Mouse (Mus musculus): Measurements from ENCODE around the gene Pmel. TPM values are rescaled to one million over a fixed set of nuclear protein-coding genes. Genes with fewer than 3 reads are reported as not detected.
"Not testable (repeated sequence)": the region's sequence is repeated elsewhere in the genome, so short reads cannot be mapped to it uniquely, and the experiment has no call there.

The Pmel gene
- polyA plus RNA-seq, 1 experiment from 2014 or later, result 0.49 TPM

DNA sequence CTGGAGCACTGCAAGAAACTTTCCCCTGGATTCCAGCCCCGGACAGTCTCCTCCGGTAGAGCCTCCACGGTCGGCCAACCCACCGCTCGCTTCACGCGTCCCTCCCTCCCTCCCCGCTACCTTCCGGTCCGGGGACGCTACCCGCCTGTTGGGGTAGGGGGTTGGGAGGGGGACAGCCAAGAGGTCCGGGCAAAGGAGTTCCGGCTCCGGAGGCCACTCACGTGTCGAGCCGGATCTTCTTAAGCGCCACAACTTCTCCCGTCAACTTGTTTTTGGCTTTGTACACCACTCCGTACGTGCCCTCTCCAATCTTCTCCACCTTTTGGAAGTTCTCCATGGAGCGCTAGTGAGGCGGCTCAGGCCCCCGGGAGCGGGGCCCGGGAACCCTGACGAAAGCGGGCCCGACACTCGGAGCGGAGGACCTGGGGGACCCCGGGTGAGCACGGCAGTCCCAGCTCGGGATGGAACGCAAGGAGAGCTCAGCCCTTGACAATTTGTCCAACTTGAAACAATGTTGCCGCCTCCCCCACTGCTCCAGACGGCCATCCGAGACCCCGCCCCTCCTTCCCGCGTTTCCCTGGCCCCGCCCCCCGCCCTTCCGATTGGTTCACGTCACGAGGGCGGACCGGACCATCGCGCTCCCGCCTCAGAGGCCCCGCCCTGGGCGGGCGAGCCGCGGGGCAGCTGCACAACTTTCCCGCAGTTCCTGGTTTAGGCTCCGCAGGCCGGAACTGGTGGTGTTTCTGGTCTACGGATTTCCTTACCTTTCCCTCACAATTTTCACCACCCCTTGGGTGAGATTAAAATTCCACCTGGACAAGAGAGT is 709 bp downstream of the Pmel start, which contains the start of gene Cdk2:
TSS of gene Cdk2 (minus strand) at position 541 of the 826 bp plus-strand sequence.
- H3K9ac ChIP-seq (replicated peaks), result peak within 1 kb of the TSS; percentile 57
- peak within 1 kb of the TSS; percentile 83 for H3K27ac ChIP-seq (replicated peaks)
- H3K27me3 ChIP-seq (replicated peaks), result no peaks in the 10 kb centered on the region
- no peaks in the 10 kb centered on the region for H3K9me3 ChIP-seq (replicated peaks)
- H3K4me2 ChIP-seq, result peak within 1 kb of the TSS; percentile 96
- under 1% methylated on average over 62 of the region's 62 CpGs for WGBS
- no peaks in the 10 kb centered on the region for H3K36me3 ChIP-seq
- ATAC-seq (ENCODE audit: low FRiP score), result peak; percentile 94
- peaks cover 20% of the 10 kb centered on the region for H3K4me1 ChIP-seq
- peak within 1 kb of the TSS; percentile 75 for H3K4me3 ChIP-seq (replicated peaks)

- peak; percentile 29; the same call in 1 of the 2 replicates for ATAC-seq (ENCODE audit: low FRiP score)
- 9% methylated on average over 11 of the region's 11 CpGs for WGBS
These were observed 1.3 kb downstream of the Pmel start for GRCm38 (mm10) chr10:128705317-128705693.

DNA sequence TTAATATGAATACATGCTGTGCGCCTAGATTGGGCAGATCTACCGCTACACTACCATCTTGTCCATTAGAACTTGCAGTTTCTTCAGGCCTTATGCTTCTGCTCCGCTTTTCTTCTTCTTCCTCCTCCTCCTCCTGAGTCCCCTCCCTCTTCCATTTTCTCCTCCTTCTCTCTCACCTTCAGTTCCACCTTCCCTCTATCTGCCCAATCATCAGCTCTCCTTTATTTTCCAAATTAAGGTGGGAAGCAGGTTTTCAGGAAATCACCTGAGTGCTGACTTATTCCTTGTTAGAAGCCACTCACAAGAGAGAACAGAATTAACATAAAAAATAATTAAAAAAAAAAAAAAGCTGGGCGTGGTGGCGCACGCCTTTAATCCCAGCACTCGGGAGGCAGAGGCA is 7.3 kb downstream of the Pmel start:
- not testable (repeated sequence) for H3K27me3 ChIP-seq (replicated peaks); ATAC-seq (ENCODE audit: low FRiP score); H3K4me1 ChIP-seq; H3K4me3 ChIP-seq (replicated peaks); H3K9me3 ChIP-seq (replicated peaks); H3K9ac ChIP-seq (replicated peaks); H3K27ac ChIP-seq (replicated peaks); H3K4me2 ChIP-seq; H3K36me3 ChIP-seq
- 96% methylated on average over 7 of the region's 7 CpGs for WGBS

More at GRCm38 (mm10) chr10:128705317-128705693, 1.3 kb downstream of the Pmel start:
- H3K36me3 ChIP-seq, result no peaks in the 10 kb centered on the region
- no peaks in the 10 kb centered on the region for H3K27me3 ChIP-seq (replicated peaks)
- H3K4me3 ChIP-seq (replicated peaks), result peak overlapping the region; percentile 75
- no peak overlapping the region for H3K27ac ChIP-seq (replicated peaks)
- peaks cover 20% of the 10 kb centered on the region for H3K4me1 ChIP-seq
- H3K9ac ChIP-seq (replicated peaks), result no peak overlapping the region; the same call in 1 of the 2 replicates
- H3K9me3 ChIP-seq (replicated peaks), result no peaks in the 10 kb centered on the region
- H3K4me2 ChIP-seq, result peak overlapping the region; percentile 96

- 90% methylated on average over 19 of the region's 19 CpGs for WGBS
- Histone ChIP-seq H3K4me2 (no peak overlapping the region), H3K9ac (replicated peaks) (no peak overlapping the region), H3K36me3 (no peaks in the 10 kb centered on the region), H3K4me1 (no peaks in the 10 kb centered on the region), H3K4me3 (replicated peaks) (no peak overlapping the region), H3K27ac (replicated peaks) (no peak overlapping the region), H3K9me3 (replicated peaks) (no peaks in the 10 kb centered on the region), H3K27me3 (replicated peaks) (no peaks in the 10 kb centered on the region)
- no peak for ATAC-seq (ENCODE audit: low FRiP score)
These were observed 11.9 kb downstream of the Pmel start for GRCm38 (mm10) chr10:128715559-128716537.

GRCm38 (mm10) chr10:128725466-128725865 is 21.5 kb downstream of the Pmel start:
- not testable (repeated sequence) for H3K4me1 ChIP-seq; ATAC-seq (ENCODE audit: low FRiP score); H3K27me3 ChIP-seq (replicated peaks); H3K9me3 ChIP-seq (replicated peaks); H3K27ac ChIP-seq (replicated peaks); H3K9ac ChIP-seq (replicated peaks); H3K4me3 ChIP-seq (replicated peaks); H3K4me2 ChIP-seq; H3K36me3 ChIP-seq
- WGBS, result 83% methylated on average over 4 of the region's 4 CpGs

- no peaks in the 10 kb centered on the region for H3K27me3 ChIP-seq (replicated peaks)
- H3K9ac ChIP-seq (replicated peaks), result no peak overlapping the region
- H3K4me1 ChIP-seq, result no peaks in the 10 kb centered on the region
- no peak for ATAC-seq (ENCODE audit: low FRiP score)
- H3K36me3 ChIP-seq, result no peaks in the 10 kb centered on the region
- 83% methylated on average over 5 of the region's 5 CpGs for WGBS
- H3K4me2 ChIP-seq, result no peak overlapping the region
- H3K27ac ChIP-seq (replicated peaks), result no peak overlapping the region
- no peak overlapping the region for H3K4me3 ChIP-seq (replicated peaks)
- no peaks in the 10 kb centered on the region for H3K9me3 ChIP-seq (replicated peaks)
These were observed 24.1 kb downstream of the Pmel start for GRCm38 (mm10) chr10:128728059-128728458.

GRCm38 (mm10) chr10:128731002-128731433 is 27.0 kb downstream of the Pmel start:
- H3K4me3 ChIP-seq (replicated peaks), result no peak overlapping the region
- no peaks in the 10 kb centered on the region for H3K4me1 ChIP-seq
- no peaks in the 10 kb centered on the region for H3K9me3 ChIP-seq (replicated peaks)
- no peaks in the 10 kb centered on the region for H3K27me3 ChIP-seq (replicated peaks)
- H3K27ac ChIP-seq (replicated peaks), result no peak overlapping the region
- H3K4me2 ChIP-seq, result 0 out of 2 replicates have a peak overlapping the region, but pooled peaks have one; percentile 9
- no peaks in the 10 kb centered on the region for H3K36me3 ChIP-seq
- no peak for ATAC-seq (ENCODE audit: low FRiP score)
- H3K9ac ChIP-seq (replicated peaks), result no peak overlapping the region
- 26% methylated on average over 10 of the region's 10 CpGs for WGBS

DNA sequence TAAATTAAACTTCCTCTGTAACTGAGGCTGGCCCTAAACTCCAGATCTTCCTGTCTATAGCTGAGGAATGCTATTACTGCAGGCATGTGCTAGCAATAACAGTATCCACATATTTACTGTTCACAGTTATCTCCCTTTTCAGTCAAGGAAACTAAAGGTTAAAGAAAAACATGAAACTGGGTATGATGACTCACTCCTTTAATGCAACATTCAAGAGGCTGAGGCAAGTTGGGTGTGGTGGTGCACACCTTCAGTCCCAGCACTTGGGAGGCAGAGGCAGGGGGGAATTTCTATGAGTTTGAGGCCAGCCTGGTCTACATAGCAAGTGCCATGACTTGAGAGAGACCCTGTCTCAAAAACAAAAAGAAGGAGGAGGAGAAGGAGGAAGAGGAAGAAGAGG is 28.0 kb downstream of the Pmel start:
- no peak overlapping the region for H3K9ac ChIP-seq (replicated peaks)
- no peak overlapping the region for H3K4me2 ChIP-seq
- no peak overlapping the region for H3K27ac ChIP-seq (replicated peaks)
- H3K9me3 ChIP-seq (replicated peaks), result no peaks in the 10 kb centered on the region
- no peaks in the 10 kb centered on the region for H3K27me3 ChIP-seq (replicated peaks)
- no peaks in the 10 kb centered on the region for H3K36me3 ChIP-seq
- no peak for ATAC-seq (ENCODE audit: low FRiP score)
- no peak overlapping the region for H3K4me3 ChIP-seq (replicated peaks)
- no peaks in the 10 kb centered on the region for H3K4me1 ChIP-seq

- Histone ChIP-seq H3K27me3 (replicated peaks) (peaks cover 16% of the 10 kb centered on the region), H3K4me2 (peak overlapping the region; percentile 51), H3K9ac (replicated peaks) (no peak overlapping the region), H3K36me3 (no peaks in the 10 kb centered on the region), H3K4me3 (replicated peaks) (peak overlapping the region; percentile 19), H3K9me3 (replicated peaks) (no peaks in the 10 kb centered on the region), H3K27ac (replicated peaks) (no peak overlapping the region), H3K4me1 (peaks cover 4% of the 10 kb centered on the region)
- 5% methylated on average over 15 of the region's 15 CpGs for WGBS
- ATAC-seq (ENCODE audit: low FRiP score), result no peak
These were observed 33.4 kb downstream of the Pmel start for GRCm38 (mm10) chr10:128737435-128737834.

GRCm38 (mm10) chr10:128740296-128740695 is 36.3 kb downstream of the Pmel start:
- Histone ChIP-seq H3K4me3 (replicated peaks) (no peak overlapping the region), H3K27ac (replicated peaks) (no peak overlapping the region)
- 78% methylated on average over 2 of the region's 2 CpGs for WGBS

GRCm38 (mm10) chr10:128742616-128743015 is 38.6 kb downstream of the Pmel start:
- WGBS, result 51% methylated on average over 4 of the region's 4 CpGs
- Histone ChIP-seq H3K9me3 (replicated peaks) (no peaks in the 10 kb centered on the region), H3K27ac (replicated peaks) (no peak overlapping the region), H3K9ac (replicated peaks) (no peak overlapping the region), H3K4me2 (peak overlapping the region; percentile 97), H3K4me1 (peaks cover 28% of the 10 kb centered on the region), H3K27me3 (replicated peaks) (peaks cover 45% of the 10 kb centered on the region), H3K36me3 (no peaks in the 10 kb centered on the region), H3K4me3 (replicated peaks) (peak overlapping the region; percentile 58; the same call in 1 of the 2 replicates)
- ATAC-seq (ENCODE audit: low FRiP score), result no peak

More at GRCm38 (mm10) chr10:128740296-128740695, 36.3 kb downstream of the Pmel start:
- no peak overlapping the region for H3K4me2 ChIP-seq
- H3K27me3 ChIP-seq (replicated peaks), result peaks cover 34% of the 10 kb centered on the region
- ATAC-seq (ENCODE audit: low FRiP score), result no peak
- no peaks in the 10 kb centered on the region for H3K36me3 ChIP-seq
- peaks cover 27% of the 10 kb centered on the region for H3K4me1 ChIP-seq
- H3K9ac ChIP-seq (replicated peaks), result no peak overlapping the region
- H3K9me3 ChIP-seq (replicated peaks), result no peaks in the 10 kb centered on the region

All from neural tube, embryonic 15.5 days (tissue).